Comparison of ENCODE assay signal across 18 mouse cellular contexts in genomic region chr2:147189546-147190315, GRCm38 (mm10). TPM values are rescaled to one million over a fixed set of nuclear protein-coding genes. Genes with fewer than 3 reads are reported as not detected.
DNase-seq lines count a peak whose midpoint lies in the region; ATAC-seq and TF ChIP-seq lines count a peak whose summit lies in the region.
"Had no signal": no experiment of that assay in that cellular context is flagged by ENCODE, and none has a peak within 500 bp of the region (broad histone marks: within the 10 kb centered on the region; RNA-seq: fewer than 3 reads in every experiment).

No protein-coding gene starts in this region.

- no peaks in the 10 kb centered on the region for H3K36me3 ChIP-seq in forebrain, postnatal 0 days (ENCODE audit: insufficient read depth)
- no peaks in the 10 kb centered on the region for H3K36me3 ChIP-seq in forebrain, embryonic 14.5 days (ENCODE audit: control insufficient read depth, insufficient read depth, low read length)
- no peaks in the 10 kb centered on the region for H3K36me3 ChIP-seq in embryonic facial prominence, embryonic 15.5 days
- no peaks in the 10 kb centered on the region for H3K36me3 ChIP-seq in midbrain, embryonic 14.5 days (ENCODE audit: control insufficient read depth, insufficient read depth, low read length)
- H3K36me3 ChIP-seq: heart, embryonic 15.5 days; intestine, embryonic 15.5 days had no signal

- no peak overlapping the region for H3K27ac ChIP-seq in forebrain, postnatal 0 days (ENCODE audit: low read depth, low read length)
- no peak overlapping the region for H3K27ac ChIP-seq in forebrain, embryonic 14.5 days (ENCODE audit: low read depth, low read length)
- no peak overlapping the region for H3K27ac ChIP-seq in embryonic facial prominence, embryonic 15.5 days (replicated peaks)
- H3K27ac ChIP-seq in midbrain, embryonic 14.5 days (replicated peaks; ENCODE audit: low read depth, low read length): peak overlapping the region; percentile 15
- H3K27ac ChIP-seq: heart, embryonic 15.5 days; intestine, embryonic 15.5 days had no signal

- H3K9me3 ChIP-seq in forebrain, postnatal 0 days (ENCODE audit: low read length): no peaks in the 10 kb centered on the region
- no peaks in the 10 kb centered on the region for H3K9me3 ChIP-seq in forebrain, embryonic 14.5 days (replicated peaks; ENCODE audit: control insufficient read depth, low read length)
- no peaks in the 10 kb centered on the region for H3K9me3 ChIP-seq in embryonic facial prominence, embryonic 15.5 days (replicated peaks)
- H3K9me3 ChIP-seq in midbrain, embryonic 14.5 days (ENCODE audit: control insufficient read depth, low read length): no peaks in the 10 kb centered on the region
- H3K9me3 ChIP-seq: heart, embryonic 15.5 days; intestine, embryonic 15.5 days had no signal

- no peak for ATAC-seq in forebrain, postnatal 0 days
- ATAC-seq in forebrain, embryonic 14.5 days: no peak
- 0 out of 2 replicates have a peak, but pooled peaks have one; percentile 25 for ATAC-seq in embryonic facial prominence, embryonic 15.5 days (ENCODE audit: insufficient number of reproducible peaks, low FRiP score, low TSS enrichment, low read depth)
- no peak for ATAC-seq in midbrain, embryonic 14.5 days (ENCODE audit: low FRiP score, low TSS enrichment)
- ATAC-seq: intestine, embryonic 15.5 days had no signal

- TF ChIP-seq CTCF in forebrain, postnatal 0 days (IDR thresholded peaks at IDR 0.05; ENCODE audit: low read depth): no peak

- no peaks in the 10 kb centered on the region; the same call in 1 of the 2 replicates for H3K4me1 ChIP-seq in forebrain, postnatal 0 days (ENCODE audit: insufficient read depth)
- H3K4me1 ChIP-seq in forebrain, embryonic 14.5 days (ENCODE audit: control insufficient read depth, insufficient read depth, low read length): peaks cover 7% of the 10 kb centered on the region
- peaks cover 29% of the 10 kb centered on the region for H3K4me1 ChIP-seq in embryonic facial prominence, embryonic 15.5 days
- peaks cover 2% of the 10 kb centered on the region for H3K4me1 ChIP-seq in midbrain, embryonic 14.5 days (ENCODE audit: control insufficient read depth, insufficient read depth, low read length)

- H3K4me3 ChIP-seq in forebrain, postnatal 0 days (ENCODE audit: low read depth, low read length): no peak overlapping the region
- H3K4me3 ChIP-seq in forebrain, embryonic 14.5 days (ENCODE audit: low read depth, low read length): no peak overlapping the region
- H3K4me3 ChIP-seq in embryonic facial prominence, embryonic 15.5 days (replicated peaks): no peak overlapping the region
- H3K4me3 ChIP-seq in midbrain, embryonic 14.5 days (replicated peaks; ENCODE audit: low read depth, low read length): no peak overlapping the region
- H3K4me3 ChIP-seq: heart, embryonic 15.5 days; intestine, embryonic 15.5 days had no signal

- DNase-seq in forebrain, postnatal 0 days: peak; percentile 16
- DNase-seq in forebrain, embryonic 14.5 days (ENCODE audit: low spot score): no peak
- DNase-seq in ES-CJ7 (ENCODE audit: low read depth, low spot score): peak; percentile 96
- DNase-seq in midbrain, embryonic 14.5 days: peak; percentile 23
- DNase-seq in layer of hippocampus, postnatal 10 days (ENCODE audit: low spot score in 2 of 2): no peak
- no peak for DNase-seq in heart, postnatal 4 days
- no peak for DNase-seq in left cerebral cortex, postnatal 25 days (ENCODE audit: low spot score in 2 of 2)
- DNase-seq: adrenal gland, postnatal 25 days; cerebellum, adult 11 months; gastrocnemius, postnatal 25 days; kidney, postnatal 4 days had no signal

- H3K27me3 ChIP-seq in forebrain, postnatal 0 days (ENCODE audit: insufficient read depth, low read length): peaks cover 89% of the 10 kb centered on the region
- peaks cover 94% of the 10 kb centered on the region for H3K27me3 ChIP-seq in forebrain, embryonic 14.5 days (replicated peaks; ENCODE audit: control insufficient read depth, insufficient read depth, low read length)
- H3K27me3 ChIP-seq in embryonic facial prominence, embryonic 15.5 days: peaks cover 94% of the 10 kb centered on the region
- H3K27me3 ChIP-seq in midbrain, embryonic 14.5 days (ENCODE audit: control insufficient read depth, insufficient read depth, low read length): peaks cover 91% of the 10 kb centered on the region

- no peak overlapping the region for H3K4me2 ChIP-seq in forebrain, postnatal 0 days (ENCODE audit: low read depth)
- H3K4me2 ChIP-seq in forebrain, embryonic 14.5 days (ENCODE audit: low read length): no peak overlapping the region
- H3K4me2 ChIP-seq in embryonic facial prominence, embryonic 15.5 days (replicated peaks): no peak overlapping the region
- peak overlapping the region; percentile 1; the same call in 1 of the 2 replicates for H3K4me2 ChIP-seq in midbrain, embryonic 14.5 days (ENCODE audit: low read length)
- H3K4me2 ChIP-seq: heart, embryonic 15.5 days; intestine, embryonic 15.5 days had no signal

- intact Hi-C loops in left cerebral cortex, postnatal 25 days (cut with DNase I): loop anchor here (2.0 to 5.0 kb wide), 4 partner anchors 173 to 848 kb away; partner anchors contain the start of gene Pax1

- no peak overlapping the region for H3K9ac ChIP-seq in forebrain, postnatal 0 days
- no peak overlapping the region for H3K9ac ChIP-seq in forebrain, embryonic 14.5 days (ENCODE audit: low read length)
- no peak overlapping the region for H3K9ac ChIP-seq in embryonic facial prominence, embryonic 15.5 days
- H3K9ac ChIP-seq in midbrain, embryonic 14.5 days (replicated peaks; ENCODE audit: low read length): no peak overlapping the region
- H3K9ac ChIP-seq: heart, embryonic 15.5 days; intestine, embryonic 15.5 days had no signal

- 7% methylated on average over 28 of the region's 28 CpGs for WGBS in forebrain, postnatal 0 days
- 2% methylated on average over 28 of the region's 28 CpGs for WGBS in forebrain, embryonic 14.5 days
- whole genome bisulfite sequencing in embryonic facial prominence, embryonic 15.5 days: 2% methylated on average over 28 of the region's 28 CpGs
- WGBS in midbrain, embryonic 14.5 days: under 1% methylated on average over 28 of the region's 28 CpGs

RNA-seq across cellular contexts. Expression of gene Nkx2-2, which starts 4.3 kb away (rescaled TPM):
- 7.1 and 7.9 TPM in 2 replicates for total RNA-seq in forebrain, postnatal 0 days (2014; rRNA removed)
- polyA plus RNA-seq in forebrain, postnatal 0 days (2015; fragmentation: Nextera tagmentation; extraction: Ambion mirVana): 3.4 and 6.0 TPM in 2 replicates
- polyA plus RNA-seq in forebrain, embryonic 14.5 days (2014; fragmentation: Nextera tagmentation; extraction: Ambion mirVana): 3.2 and 5.1 TPM in 2 replicates
- not detected in 2 replicates for polyA plus RNA-seq in embryonic facial prominence, embryonic 15.5 days (2015; fragmentation: Nextera tagmentation; extraction: Ambion mirVana)
- 6.2 and 6.5 TPM in 2 replicates for polyA plus RNA-seq in midbrain, embryonic 14.5 days (2014; fragmentation: Nextera tagmentation; extraction: Ambion mirVana)
- 10 to 100 TPM; 11.7 to 15.4 TPM for total RNA-seq in layer of hippocampus, postnatal 10 days (2021)
- total RNA-seq in heart, postnatal 4 days (2021): not detected
- 1 to 10 TPM; 6.0 to 6.5 TPM for total RNA-seq in left cerebral cortex, postnatal 25 days (2021)
- total RNA-seq: adrenal gland, postnatal 25 days; common myeloid progenitor, adult 5-6 weeks; gastrocnemius, postnatal 25 days; liver, adult 2 months had no signal
- polyA plus RNA-seq: C2C12; heart, embryonic 15.5 days; liver, adult 2 months; testis, adult 2 months had no signal

Comparison
In these comparisons a context has a peak if more than half of its experiments do, and no peak if none do; other contexts are left out.
1. DNase-seq: peak in forebrain, postnatal 0 days (single experiment), ES-CJ7 (single experiment) and midbrain, embryonic 14.5 days (single experiment); none in forebrain, embryonic 14.5 days (single experiment), layer of hippocampus, postnatal 10 days (0 of 2), heart, postnatal 4 days (single experiment) and left cerebral cortex, postnatal 25 days (0 of 2).